Mouse (Mus musculus): ENCODE results near the gene Adam19.

GRCm38 (mm10) chr11:46120084-46120483, 64.3 kb downstream of the Adam19 start:
- no peak for TF ChIP-seq CTCF (IDR thresholded peaks at IDR 0.05; ENCODE audit: extremely low read depth, insufficient read depth, insufficient read length, insufficient replicate concordance)
- TF ChIP-seq POLR2A (IDR thresholded peaks at IDR 0.05; ENCODE audit: low read depth, low read length), result no peak
